Mouse (Mus musculus) heart, adult 8-10 months (tissue): ENCODE measurements around the gene Btbd2. TPM values are rescaled to one million over a fixed set of nuclear protein-coding genes. Genes with fewer than 3 reads are reported as not detected.

ENCODE experiments used
- DNase-seq: peaks from one replicate; pipeline ENCODE4 v3.0.0; 2022; ENCODE audit warnings: low spot score
- total RNA-seq, 4 experiments: library from RNA; stranded (reverse); gene quantifications; 2 replicates each; pipeline ENCODE4 v1.2.4; 2022

The Btbd2 gene
- total RNA-seq, 4 experiments from 2014 or later, result 44.0 to 52.5 (median 48.5) TPM

- DNase-seq, result no peak
These were observed 9.9 kb downstream of the Btbd2 start for GRCm38 (mm10) chr10:80646936-80647335.

GRCm38 (mm10) chr10:80635345-80635744 lies 21.5 kb downstream of the Btbd2 start:
- no peak for DNase-seq

DNA sequence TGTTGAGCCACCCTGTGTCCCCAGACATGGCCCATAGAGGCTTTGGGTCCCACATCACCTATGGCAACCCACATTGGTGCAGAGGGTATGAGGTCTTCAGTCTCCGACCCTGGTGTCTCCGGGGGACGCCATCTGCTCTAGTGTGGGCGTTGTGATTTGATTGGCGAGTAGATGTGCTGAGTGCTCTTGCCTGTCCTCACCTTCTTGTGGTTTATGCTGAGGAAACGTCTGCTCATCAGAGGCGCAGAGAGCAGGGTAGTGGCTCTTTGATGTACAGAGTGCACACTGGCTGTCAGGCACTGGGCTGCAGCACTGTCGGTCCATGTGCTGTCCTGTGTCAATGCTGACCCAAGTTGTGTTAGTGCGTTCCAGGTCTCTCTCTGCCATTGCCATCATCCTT lies 27.9 kb downstream of the Btbd2 start:
- no peak for DNase-seq

DNA sequence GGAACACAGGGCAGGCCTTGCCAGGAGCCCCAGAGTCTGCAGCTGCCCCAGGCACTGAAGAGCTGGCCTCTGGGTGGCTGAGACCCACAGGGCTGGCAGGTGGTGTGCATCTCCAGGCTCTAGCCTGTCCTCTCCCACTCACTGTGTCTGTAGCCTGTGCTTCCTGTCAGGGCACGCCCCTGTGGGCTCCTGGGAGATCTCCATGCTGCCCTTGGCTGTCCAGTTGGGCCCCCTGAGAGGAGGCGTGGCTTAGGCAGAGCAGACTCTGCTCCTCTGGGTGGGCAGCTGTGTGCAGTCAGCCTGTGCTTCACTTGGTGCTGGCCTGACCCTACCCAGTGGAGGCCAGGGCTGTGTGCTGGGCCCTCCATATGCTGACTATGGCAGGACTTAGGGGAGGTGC lies 29.2 kb downstream of the Btbd2 start:
- DNase-seq, result peak; percentile 26

DNA sequence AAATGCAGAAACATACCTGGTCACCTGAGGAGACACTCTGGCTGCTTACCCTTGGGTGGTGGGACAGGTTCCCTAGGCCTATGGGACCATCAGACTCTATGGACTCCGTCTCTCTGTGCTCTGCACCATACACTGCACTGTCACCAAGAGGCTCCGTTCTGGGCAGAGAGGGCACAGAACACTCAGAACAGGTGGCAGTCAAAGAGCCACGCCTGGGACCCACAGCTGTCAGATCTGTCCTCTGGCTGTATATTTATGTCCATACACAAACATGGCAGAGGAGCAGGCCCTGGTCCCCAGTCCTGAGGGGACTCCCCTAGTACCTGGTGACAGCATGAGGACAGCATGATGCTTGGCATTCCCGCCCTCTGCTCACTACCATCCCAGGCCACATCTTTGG lies 31.1 kb downstream of the Btbd2 start:
- no peak for DNase-seq

DNA sequence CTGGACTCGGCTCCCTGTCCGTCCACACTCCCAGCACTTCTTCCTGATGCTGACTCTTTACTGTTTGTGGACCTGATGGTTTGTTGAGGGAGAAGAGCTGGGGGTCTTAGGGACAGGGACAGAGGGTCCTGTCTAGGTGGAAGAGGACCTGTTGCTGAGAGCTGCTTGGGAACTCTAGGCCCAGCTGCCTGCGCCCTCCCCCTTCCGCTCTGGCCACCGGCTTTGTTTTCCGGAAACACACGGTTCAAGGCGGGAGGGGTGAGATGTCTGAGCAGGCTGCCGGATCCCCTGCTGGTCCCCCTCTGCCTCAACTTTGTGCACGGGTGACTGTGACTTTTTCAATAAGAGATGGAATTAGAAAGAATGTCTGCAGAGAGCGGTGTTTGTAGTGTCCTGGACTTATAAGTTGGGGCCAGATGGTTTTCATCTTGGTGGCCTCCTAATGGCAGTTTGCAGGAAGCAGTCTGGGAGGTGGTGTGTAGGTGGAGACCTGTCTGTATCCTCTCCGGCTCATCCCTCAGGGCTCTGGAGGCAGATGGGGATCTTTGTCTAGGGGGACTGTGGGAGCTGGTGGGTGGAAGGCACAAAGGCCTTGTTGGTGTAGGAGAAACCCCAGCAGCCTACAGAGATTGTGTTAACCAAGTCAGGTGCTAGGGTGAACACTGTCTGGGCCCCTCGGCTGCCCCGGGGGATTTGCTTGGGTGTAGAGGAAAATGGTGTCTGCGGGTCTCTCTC lies 33.2 kb downstream of the Btbd2 start:
- peak; percentile 64 for DNase-seq

GRCm38 (mm10) chr10:80622661-80623456 lies 34.0 kb downstream of the Btbd2 start, which contains the start of gene Csnk1g2:
Gene Csnk1g2 (plus strand): TSS chr10:80622838.
- peak; percentile 28 for DNase-seq

- peak; percentile 99 for DNase-seq
These were observed 34.8 kb downstream of the Btbd2 start for GRCm38 (mm10) chr10:80621940-80622660.

- DNase-seq, result no peak
These were observed 35.3 kb downstream of the Btbd2 start for GRCm38 (mm10) chr10:80621690-80621939.

DNA sequence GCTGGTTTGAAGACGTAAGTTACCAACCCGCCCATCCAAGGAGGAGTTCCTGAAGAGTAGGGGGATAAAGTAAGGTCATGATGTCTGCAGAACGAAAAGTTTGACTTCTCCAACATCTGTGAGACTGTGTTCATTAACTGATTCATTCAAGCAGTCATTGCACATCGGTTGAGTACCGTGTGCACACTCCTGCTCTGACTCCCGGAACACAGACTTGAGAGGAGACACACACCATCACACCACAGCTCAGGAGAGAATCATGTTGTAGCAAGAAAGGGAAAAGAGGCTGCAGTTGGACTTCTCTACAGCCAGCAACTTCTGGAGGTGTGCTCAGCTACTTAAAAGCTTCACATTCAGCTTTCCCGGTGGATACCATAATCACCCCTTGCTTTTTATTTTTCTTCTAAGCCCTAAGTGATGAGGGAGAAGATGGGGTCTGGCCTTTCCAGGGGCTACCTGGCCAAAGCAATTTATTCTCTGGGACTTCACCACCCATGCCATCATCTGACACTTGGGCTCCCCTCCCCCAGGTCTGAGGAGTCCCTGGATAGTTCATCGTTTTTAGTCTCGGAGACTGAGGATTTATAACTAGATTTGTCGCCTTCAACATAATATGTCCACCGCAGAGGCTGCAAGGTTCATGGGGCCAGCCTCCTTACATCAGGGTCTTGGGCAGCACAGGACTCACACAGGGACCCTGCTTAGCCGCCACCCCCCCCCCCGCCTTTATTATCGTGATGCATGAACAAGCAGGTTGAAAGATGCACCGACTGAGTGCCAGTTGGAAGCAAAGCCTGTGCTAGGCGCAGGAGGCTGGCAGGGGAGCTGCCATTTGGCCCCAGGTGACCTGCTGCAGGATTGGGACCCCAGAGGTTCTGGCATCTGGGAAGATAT lies 35.8 kb downstream of the Btbd2 start:
- no peak for DNase-seq

- DNase-seq, result no peak
These were observed 36.5 kb downstream of the Btbd2 start for GRCm38 (mm10) chr10:80620365-80620764.

- no peak for DNase-seq
These were observed 37.2 kb downstream of the Btbd2 start for GRCm38 (mm10) chr10:80619465-80620244.

- DNase-seq, result no peak
These were observed 38.7 kb downstream of the Btbd2 start for GRCm38 (mm10) chr10:80618181-80618580.

DNA sequence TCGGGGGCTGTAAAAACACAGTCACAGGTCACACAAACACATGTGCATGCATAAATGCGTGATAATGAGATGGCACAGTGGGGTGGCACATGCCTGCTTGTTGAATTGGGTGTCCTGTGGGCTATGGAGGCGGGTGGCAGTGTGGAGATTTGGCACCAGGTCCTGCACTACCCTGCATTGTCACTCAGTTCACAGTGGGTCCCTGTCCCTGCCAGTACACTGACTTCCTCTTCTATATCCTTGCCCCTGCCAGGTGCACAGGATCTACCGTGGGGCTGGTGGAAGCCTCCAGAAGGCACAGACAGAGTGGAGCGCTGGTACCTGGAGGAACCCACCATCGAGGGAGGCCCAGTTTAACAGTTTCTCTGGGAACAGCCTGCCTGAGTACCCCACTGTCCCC lies 42.5 kb downstream of the Btbd2 start:
- no peak for DNase-seq

GRCm38 (mm10) chr10:80613821-80614220 lies 43.0 kb downstream of the Btbd2 start:
- DNase-seq, result no peak

DNA sequence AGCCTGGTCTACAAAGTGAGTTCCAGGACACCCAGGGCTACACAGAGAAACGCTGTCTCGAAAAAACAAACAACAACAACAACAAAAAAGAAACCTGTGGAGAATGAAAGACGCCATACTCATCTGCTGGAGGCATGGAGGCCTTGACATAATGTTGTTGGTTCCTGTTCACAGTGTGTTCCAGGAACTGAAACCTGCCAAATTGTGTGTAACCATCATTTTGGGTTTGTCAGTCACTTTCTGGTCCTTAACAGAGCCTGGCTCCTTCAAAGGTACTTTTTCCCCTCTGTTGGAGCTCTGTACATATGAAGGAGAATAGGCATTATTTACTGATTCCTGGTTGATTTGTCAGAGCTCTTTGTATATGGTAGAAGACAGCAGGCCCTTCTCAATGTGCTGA lies 45.0 kb downstream of the Btbd2 start:
- DNase-seq, result no peak

DNA sequence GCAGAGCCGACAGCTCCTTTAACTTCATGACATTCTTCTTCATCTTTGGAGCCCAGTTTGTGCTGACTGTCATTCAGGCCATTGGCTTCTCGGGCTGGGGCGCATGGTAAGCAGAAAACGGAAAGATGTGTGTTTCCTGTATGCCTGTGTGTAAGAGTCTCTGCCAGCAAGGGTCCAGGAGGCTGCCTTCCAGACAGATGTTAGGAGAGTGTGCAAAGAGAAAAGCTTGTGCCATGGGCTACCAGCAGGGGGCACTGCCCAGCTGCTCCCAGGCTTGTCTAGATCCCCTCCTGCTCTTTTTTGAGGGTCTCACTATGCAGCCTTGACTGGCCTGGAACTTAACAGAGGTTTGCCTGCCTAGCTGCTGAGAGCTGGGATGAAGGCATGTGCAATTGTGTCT lies 45.8 kb downstream of the Btbd2 start:
- DNase-seq, result no peak

DNA sequence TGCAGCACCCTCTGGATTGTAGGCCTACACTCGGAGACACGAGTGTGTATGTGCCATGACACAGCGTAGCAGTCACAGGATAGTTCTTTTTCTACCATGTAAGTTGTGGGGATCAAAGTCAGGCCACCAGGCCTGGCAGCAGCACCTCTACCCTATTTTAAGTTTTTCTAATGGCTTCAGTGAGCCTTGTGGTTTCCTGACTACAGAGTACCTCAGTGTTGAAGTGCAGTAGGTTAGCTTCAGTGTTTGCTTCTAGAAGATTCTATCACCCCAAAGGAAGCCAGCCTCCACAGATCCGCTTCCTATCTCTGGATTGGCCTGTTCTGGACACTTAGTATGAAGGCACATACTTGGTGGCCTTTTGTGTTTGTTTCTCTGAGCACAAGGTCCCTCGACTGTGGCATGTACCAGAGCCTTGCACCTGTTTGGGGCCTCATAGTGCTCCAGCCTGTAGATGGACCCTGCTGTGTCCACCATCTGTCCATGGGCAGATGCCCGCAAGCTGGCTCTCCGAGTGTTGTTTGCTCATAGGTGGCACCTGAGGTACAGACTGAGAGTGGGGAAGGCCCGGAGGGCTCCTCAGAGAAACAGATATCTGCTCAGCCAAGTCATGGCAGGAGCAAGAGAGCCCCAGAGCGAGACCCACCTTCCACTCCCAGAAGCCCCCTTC lies 46.6 kb downstream of the Btbd2 start:
- no peak for DNase-seq

- no peak for DNase-seq
These were observed 47.5 kb downstream of the Btbd2 start for GRCm38 (mm10) chr10:80609269-80609924.

- DNase-seq, result no peak
These were observed 48.4 kb downstream of the Btbd2 start for GRCm38 (mm10) chr10:80608435-80608834.
